Mouse (Mus musculus) frontal cortex, postnatal 36 days (tissue): ENCODE measurements around the gene Cct5.
A peak's percentile ranks its signal among the peaks of the same experiment; 100 is the strongest.

Experiments used
- DNase-seq, 2 experiments: peaks; one replicate each; pipeline ENCODE4 v3.0.0; 2022; ENCODE audit warnings: low spot score in 2 of 2

The Cct5 gene

GRCm38 (mm10) chr15:31601646-31602374 lies at the start of gene Cct5, which contains the start of gene Fam173b:
TSS of gene Cct5 (minus strand) at chr15:31601804.
TSS of gene Fam173b (plus strand) at chr15:31601852.
- peak; percentile 99 for DNase-seq

DNA sequence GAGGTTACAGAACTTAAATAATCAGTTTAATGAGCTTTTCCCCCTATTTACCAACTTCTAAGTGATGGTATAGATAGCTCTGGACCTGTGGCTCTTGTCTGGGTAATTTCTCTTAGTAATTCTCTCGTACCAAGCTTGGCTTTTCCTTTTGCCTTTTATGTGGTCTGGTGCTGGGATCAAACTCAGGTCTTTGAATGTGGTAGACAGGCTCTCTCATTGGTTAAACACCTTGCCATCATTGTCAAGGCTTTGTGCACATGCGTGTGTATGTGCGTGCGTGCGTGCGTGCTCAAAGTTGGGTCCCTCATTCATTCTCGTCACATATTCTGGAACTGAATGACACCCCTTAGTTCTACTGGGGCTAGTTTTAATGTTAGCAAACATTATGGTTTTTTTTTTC lies 49.2 kb upstream of the Cct5 start:
- DNase-seq: no peak

DNA sequence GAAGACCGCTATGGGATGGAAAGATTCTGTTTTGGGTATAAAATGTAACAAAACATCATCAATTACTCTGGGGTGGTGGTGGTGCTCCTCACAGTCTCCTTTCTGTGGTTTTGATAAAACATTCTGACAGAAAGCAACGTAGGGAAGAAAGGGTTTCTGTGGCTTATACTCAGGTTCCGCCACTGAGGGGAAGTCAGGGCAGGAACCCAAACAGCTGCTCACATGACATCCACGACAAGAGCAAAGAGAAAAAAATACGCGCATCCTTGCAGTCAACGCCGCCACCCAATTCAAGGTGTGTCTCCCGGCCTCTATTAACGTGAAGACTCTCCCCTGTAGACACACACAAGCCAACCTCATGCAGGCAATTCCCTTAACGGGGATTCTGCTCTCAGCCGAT lies 48.1 kb upstream of the Cct5 start:
- no peak for DNase-seq

DNA sequence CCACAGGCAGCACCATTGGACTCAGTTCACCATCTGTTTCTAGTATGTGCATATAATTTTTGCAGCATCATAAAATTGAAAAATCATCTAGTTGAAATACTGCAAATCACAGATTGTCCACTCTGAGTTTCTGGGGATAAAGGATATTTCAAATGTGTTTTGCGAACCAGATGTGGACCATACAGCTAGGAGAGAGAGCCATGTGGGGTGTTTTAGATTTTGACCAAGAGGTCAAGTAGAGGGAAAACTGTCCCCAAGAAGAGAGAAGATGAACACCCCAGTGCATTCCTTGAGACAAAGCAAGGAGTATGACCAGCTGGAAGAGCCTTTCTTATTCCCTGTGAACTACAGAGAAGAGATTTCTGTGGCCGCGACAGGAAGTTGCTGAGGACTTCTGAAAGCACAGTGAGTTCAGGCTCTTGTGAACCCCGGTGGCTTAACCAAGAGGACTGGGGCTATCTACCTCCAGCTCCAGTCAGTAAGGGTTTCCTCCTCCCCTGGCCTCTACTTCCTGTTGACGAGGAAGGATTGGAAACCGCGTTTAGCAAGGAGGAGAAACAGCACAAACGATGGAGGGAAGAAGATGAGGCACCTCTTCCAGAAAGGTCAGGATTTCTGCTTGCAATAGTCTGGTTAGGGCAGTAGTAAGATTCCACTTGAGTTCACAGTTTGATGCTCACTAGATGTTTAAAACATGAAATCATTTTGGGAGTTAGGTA lies 46.4 kb upstream of the Cct5 start:
- no peak for DNase-seq

DNA sequence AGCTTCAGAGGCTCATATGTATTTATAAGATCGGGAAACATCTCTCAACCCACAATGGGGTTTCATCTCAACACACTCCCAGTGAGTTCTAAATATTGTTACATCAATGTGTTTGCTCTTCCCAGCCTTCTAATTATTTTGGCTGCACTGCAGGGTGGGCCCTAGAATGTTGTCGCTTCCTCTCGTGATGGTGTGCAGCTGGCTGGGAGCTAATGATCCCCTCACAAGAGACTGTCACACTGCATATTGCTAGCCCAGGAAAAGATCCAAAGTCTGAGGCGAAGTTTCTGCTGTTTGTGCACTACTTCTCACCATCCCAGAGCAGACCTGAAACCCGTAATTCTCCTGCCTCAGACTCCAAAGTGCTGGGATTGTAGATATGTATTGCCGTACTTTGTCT lies 45.6 kb upstream of the Cct5 start:
- DNase-seq: no peak

GRCm38 (mm10) chr15:31636091-31636595 lies 34.5 kb upstream of the Cct5 start:
- no peak for DNase-seq

- peak; percentile 41 to 59 for DNase-seq
Measured at GRCm38 (mm10) chr15:31634582-31634981, 33.0 kb upstream of the Cct5 start.

- DNase-seq: no peak
Measured at GRCm38 (mm10) chr15:31632478-31632877, 30.9 kb upstream of the Cct5 start.

- DNase-seq: no peak
Measured at GRCm38 (mm10) chr15:31631396-31631858, 29.8 kb upstream of the Cct5 start.

- DNase-seq: no peak
Measured at GRCm38 (mm10) chr15:31629556-31629955, 28.0 kb upstream of the Cct5 start.

DNA sequence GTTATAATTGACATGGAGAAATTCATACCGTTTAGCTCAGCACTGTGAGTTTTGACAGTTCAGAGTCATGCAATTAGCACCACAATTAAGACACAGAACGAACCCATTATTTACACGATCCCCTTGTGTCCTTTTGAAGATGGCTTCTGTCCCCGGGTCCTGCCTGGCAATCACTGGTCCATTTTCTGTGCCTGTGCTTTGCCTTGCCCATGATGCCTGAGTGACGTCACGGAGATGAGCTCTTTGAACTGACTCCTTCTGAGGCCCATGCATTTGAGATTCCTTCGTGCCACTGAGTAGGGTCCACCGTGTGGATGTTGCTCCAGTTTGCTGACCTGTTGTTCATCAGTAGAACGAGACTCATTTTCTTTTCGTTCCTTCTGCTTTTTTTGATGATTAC lies 26.6 kb upstream of the Cct5 start:
- no peak for DNase-seq

GRCm38 (mm10) chr15:31627277-31628154 lies 25.9 kb upstream of the Cct5 start:
- no peak for DNase-seq

GRCm38 (mm10) chr15:31619521-31619920 lies 17.9 kb upstream of the Cct5 start:
- DNase-seq: no peak

GRCm38 (mm10) chr15:31617261-31617660 lies 15.7 kb upstream of the Cct5 start:
- DNase-seq: no peak

DNA sequence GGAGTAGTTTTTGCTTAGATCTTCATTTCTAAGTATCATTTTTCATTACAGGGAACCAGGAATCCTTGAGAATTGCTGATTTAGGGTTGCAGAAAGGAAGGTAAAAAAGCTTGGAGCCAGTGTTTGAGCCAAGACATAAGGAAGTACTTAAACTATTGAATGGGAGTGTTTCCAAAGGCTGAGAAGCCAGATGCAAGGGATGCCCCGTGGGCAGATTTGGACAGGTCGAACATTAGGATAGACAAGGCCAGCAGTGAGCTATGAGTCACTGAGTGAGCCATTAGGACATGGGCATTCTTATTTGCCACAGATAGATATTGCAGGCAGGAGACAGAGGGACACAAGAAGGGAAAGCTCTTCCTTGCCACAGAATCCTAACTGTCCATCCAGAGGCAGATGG lies 13.1 kb upstream of the Cct5 start:
- no peak for DNase-seq

DNA sequence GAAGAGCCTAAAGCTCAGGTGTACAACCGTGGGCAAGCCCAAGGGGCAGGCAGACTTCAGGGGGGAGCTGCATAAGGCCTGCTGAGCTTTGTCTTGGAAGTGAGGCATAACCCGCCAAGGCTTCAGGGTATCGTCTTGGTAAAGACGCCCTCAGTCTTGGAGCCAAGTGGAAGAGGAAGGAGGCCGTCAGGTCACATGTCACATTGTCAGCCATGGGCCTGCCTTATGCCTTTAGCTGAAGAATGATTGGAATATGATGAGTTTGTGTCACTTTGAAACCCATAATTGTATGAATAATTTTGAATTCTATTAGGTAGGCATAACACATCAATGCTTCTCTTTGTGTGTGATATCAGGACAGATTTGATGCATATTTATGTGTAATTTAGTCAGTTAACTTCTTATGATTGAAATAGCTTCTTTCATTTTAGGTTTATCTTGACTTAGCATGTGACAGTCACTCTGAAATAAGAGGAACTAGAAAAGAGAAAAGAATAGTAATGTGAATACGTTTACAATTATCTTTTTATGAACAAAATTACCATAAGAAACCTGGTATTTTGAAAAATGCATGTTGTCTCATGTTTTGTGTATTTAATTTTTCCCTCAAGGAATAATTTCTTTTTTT lies 12.3 kb upstream of the Cct5 start:
- no peak for DNase-seq

DNA sequence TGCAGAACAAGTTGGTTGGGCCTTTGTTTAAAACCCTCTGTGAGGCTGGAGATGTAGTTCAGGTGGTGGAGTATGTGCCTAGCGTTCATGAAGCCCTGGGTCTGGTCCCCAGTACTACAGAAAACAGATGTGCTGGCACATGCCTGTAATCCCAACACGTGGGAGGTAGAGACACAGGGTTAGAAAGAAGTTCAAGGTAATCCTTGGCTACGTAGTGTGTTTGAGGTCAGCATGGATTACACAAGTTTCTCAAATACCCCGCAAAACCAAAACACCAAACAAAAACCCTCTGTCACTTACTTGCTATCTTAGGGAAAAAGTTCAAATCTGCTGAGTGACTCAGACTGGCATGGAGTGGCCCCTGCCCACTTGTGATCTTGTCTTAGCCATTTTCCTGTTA lies 10.4 kb upstream of the Cct5 start:
- no peak for DNase-seq

DNA sequence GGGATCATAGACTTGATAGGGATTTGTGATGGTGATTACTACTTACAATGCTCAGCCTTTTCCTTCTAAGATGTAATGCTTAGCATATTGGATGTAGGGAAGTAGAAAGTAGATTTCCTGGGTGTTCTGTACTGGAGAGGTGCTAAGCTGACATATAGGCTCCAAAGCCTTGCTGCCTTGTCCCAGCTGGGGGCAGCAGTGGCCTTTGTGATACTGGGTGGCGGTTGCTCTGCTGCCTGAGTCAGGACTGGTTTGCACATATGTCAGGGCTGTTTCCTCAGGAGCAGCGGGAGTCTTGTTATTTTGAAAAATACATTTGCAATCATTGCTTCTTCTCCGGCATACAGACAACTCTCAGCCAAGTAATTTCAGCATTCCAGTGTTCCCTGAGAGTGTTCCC lies 9.4 kb upstream of the Cct5 start:
- DNase-seq: no peak

- DNase-seq: no peak
Measured at GRCm38 (mm10) chr15:31606821-31607220, 5.2 kb upstream of the Cct5 start.

DNA sequence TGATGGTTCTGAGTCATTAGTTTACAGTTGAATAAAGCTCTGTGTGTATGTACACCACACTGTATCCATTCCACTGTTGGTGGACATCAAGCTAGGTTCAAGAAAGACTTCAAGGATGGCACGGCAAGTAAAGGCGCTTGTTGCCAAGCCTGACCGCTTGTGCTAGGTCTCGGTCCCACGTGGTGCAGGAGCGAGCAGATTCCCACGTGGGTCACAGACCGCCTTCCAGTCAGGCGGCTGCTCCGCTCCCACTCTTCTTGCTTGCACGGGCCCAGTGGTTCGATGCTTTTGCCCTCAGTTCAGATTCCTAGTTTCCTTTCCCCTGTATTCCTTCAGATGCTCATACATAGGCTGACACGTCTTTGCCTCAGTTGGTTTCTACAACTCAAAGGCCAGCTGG lies 1.5 kb upstream of the Cct5 start:
- DNase-seq: no peak

GRCm38 (mm10) chr15:31602426-31602825 lies 822 bp upstream of the Cct5 start:
- DNase-seq: peak in 1 of 2 experiments; percentile 63

GRCm38 (mm10) chr15:31601279-31601645 lies 342 bp downstream of the Cct5 start:
- DNase-seq: no peak
